Mouse (Mus musculus): ENCODE results near the gene Golm1. TPM values are rescaled to one million over a fixed set of nuclear protein-coding genes. Genes with fewer than 3 reads are reported as not detected.
"Not testable (repeated sequence)": the region's sequence is repeated elsewhere in the genome, so short reads cannot be mapped to it uniquely, and the experiment has no call there.

The Golm1 gene
- total RNA-seq, 1 experiment from 2014 or later, result 7.2 TPM

GRCm38 (mm10) chr13:59647484-59647883 lies 28.1 kb downstream of the Golm1 start:
- no peak for DNase-seq

- DNase-seq, result no peak
Measured at GRCm38 (mm10) chr13:59646674-59647244, 28.9 kb downstream of the Golm1 start.

GRCm38 (mm10) chr13:59645491-59645890 lies 30.1 kb downstream of the Golm1 start:
- no peak for DNase-seq

- no peak for DNase-seq
Measured at GRCm38 (mm10) chr13:59642818-59643217, 32.8 kb downstream of the Golm1 start.

GRCm38 (mm10) chr13:59640178-59640440 lies 35.5 kb downstream of the Golm1 start:
- peak; percentile 13 for DNase-seq

- DNase-seq, result no peak
Measured at GRCm38 (mm10) chr13:59639368-59640177, 36.0 kb downstream of the Golm1 start.

GRCm38 (mm10) chr13:59637800-59638199 lies 37.8 kb downstream of the Golm1 start:
- no peak for DNase-seq

- no peak for DNase-seq
Measured at GRCm38 (mm10) chr13:59634637-59635036, 41.0 kb downstream of the Golm1 start.

GRCm38 (mm10) chr13:59626739-59627138 lies 48.9 kb downstream of the Golm1 start:
- DNase-seq, result no peak

GRCm38 (mm10) chr13:59624903-59625302 lies 50.7 kb downstream of the Golm1 start:
- no peak for DNase-seq

- DNase-seq, result no peak
Measured at GRCm38 (mm10) chr13:59624389-59624788, 51.2 kb downstream of the Golm1 start.

GRCm38 (mm10) chr13:59621643-59622489 lies 53.7 kb downstream of the Golm1 start:
- no peak for DNase-seq

GRCm38 (mm10) chr13:59618463-59618862 lies 57.1 kb downstream of the Golm1 start:
- no peak for DNase-seq

GRCm38 (mm10) chr13:59615554-59615953 lies 60.1 kb downstream of the Golm1 start:
- no peak for DNase-seq

GRCm38 (mm10) chr13:59615152-59615551 lies 60.5 kb downstream of the Golm1 start:
- no peak for DNase-seq

- DNase-seq, result no peak
Measured at GRCm38 (mm10) chr13:59613868-59614267, 61.7 kb downstream of the Golm1 start.

- no peak for DNase-seq
Measured at GRCm38 (mm10) chr13:59610437-59610836, 65.2 kb downstream of the Golm1 start.

GRCm38 (mm10) chr13:59609885-59610284 lies 65.7 kb downstream of the Golm1 start:
- DNase-seq, result no peak

- DNase-seq, result no peak
Measured at GRCm38 (mm10) chr13:59605221-59605922, 70.2 kb downstream of the Golm1 start.

- no peak for DNase-seq
Measured at GRCm38 (mm10) chr13:59604511-59604910, 71.1 kb downstream of the Golm1 start.

- no peak for DNase-seq
Measured at GRCm38 (mm10) chr13:59603096-59603495, 72.5 kb downstream of the Golm1 start.

- no peak for DNase-seq
Measured at GRCm38 (mm10) chr13:59592630-59593029, 83.0 kb downstream of the Golm1 start.

- DNase-seq, result not testable (repeated sequence)
Measured at GRCm38 (mm10) chr13:59592058-59592457, 83.6 kb downstream of the Golm1 start.
